Mouse (Mus musculus) layer of hippocampus, postnatal 14 days (tissue): ENCODE data around the gene Cflar. TPM values are rescaled to one million over a fixed set of nuclear protein-coding genes. Genes with fewer than 3 reads are reported as not detected.
"Not testable (repeated sequence)": the region's sequence is repeated elsewhere in the genome, so short reads cannot be mapped to it uniquely, and the experiment has no call there.

Source experiments
- DNase-seq, 2 experiments: peaks; one replicate each; pipeline ENCODE4 v3.0.0; 2021 to 2022; ENCODE audit warnings: low spot score in 2 of 2, mixed read lengths in 1 of 2
- total RNA-seq, 2 experiments: library from RNA; stranded (reverse); gene quantifications; 2 replicates each; pipeline ENCODE4 v1.2.3; 2021

The Cflar gene
- total RNA-seq, 2 experiments from 2014 or later, result 33.2 to 38.0 TPM

- DNase-seq, result no peak
Measured at GRCm38 (mm10) chr1:58773905-58774304, 62.6 kb downstream of the Cflar start.

- DNase-seq, result no peak
Measured at GRCm38 (mm10) chr1:58775361-58775760, 64.1 kb downstream of the Cflar start.

- no peak for DNase-seq
Measured at GRCm38 (mm10) chr1:58777583-58777982, 66.3 kb downstream of the Cflar start.

- no peak for DNase-seq
Measured at GRCm38 (mm10) chr1:58778226-58778625, 66.9 kb downstream of the Cflar start.

- DNase-seq, result no peak
Measured at GRCm38 (mm10) chr1:58786276-58786675, 75.0 kb downstream of the Cflar start.

- no peak for DNase-seq
Measured at GRCm38 (mm10) chr1:58788410-58788809, 77.1 kb downstream of the Cflar start.

GRCm38 (mm10) chr1:58794705-58795104 is 83.4 kb downstream of the Cflar start:
- no peak for DNase-seq

- DNase-seq, result peak in 1 of 2 experiments; percentile 4
Measured at GRCm38 (mm10) chr1:58795291-58796058, 84.2 kb downstream of the Cflar start, which contains the start of gene Casp8. Casp8 (plus strand) TSS chr1:58795374.

- no peak for DNase-seq
Measured at GRCm38 (mm10) chr1:58796059-58796363, 84.7 kb downstream of the Cflar start.

GRCm38 (mm10) chr1:58796853-58797252 is 85.5 kb downstream of the Cflar start:
- DNase-seq, result no peak

GRCm38 (mm10) chr1:58797370-58797769 is 86.1 kb downstream of the Cflar start:
- DNase-seq, result no peak

- no peak for DNase-seq
Measured at GRCm38 (mm10) chr1:58798911-58799310, 87.6 kb downstream of the Cflar start.

GRCm38 (mm10) chr1:58800644-58801043 is 89.3 kb downstream of the Cflar start:
- not testable (repeated sequence) for DNase-seq

GRCm38 (mm10) chr1:58801558-58802285 is 90.4 kb downstream of the Cflar start:
- DNase-seq, result no peak

GRCm38 (mm10) chr1:58802322-58803273 is 91.3 kb downstream of the Cflar start:
- DNase-seq, result peak; percentile 19 to 22

GRCm38 (mm10) chr1:58803531-58803930 is 92.2 kb downstream of the Cflar start:
- no peak for DNase-seq

- no peak for DNase-seq
Measured at GRCm38 (mm10) chr1:58806651-58807050, 95.3 kb downstream of the Cflar start.
